ENCODE assay signal across 7 mouse cellular contexts in the genomic region with DNA sequence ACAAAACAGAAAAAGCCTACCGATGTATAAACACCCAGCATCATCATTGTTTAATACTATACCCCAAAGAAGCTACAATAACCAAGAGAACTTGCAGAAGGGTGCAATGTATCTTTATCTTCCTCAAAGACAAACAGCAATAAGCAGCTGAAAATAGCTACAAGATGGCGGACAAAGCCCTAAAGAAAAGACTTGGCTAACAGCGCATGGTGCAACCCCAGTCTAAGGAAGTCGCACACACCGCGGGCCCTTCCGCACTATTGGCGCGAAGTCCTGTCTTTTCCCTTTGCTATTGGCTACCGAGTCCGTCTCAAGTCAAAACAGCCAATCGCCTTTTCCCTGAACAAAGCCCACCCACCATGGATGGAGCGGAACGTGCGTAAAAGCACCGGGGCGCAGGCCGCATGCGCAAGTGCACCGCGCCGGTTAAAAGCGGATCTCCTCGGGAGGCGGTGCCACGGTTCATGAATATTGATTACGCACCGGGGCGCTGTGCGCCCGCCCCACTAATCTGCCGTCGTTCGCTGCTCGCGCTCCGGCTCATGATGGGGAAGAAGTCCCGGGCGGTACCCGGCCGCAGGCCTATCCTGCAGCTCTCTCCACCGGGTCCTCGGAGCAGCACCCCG. TPM values are rescaled to one million over a fixed set of nuclear protein-coding genes. Genes with fewer than 3 reads are reported as not detected.
A peak's percentile ranks its signal among the peaks of the same experiment; 100 is the strongest.
DNase-seq lines count a peak whose midpoint lies in the region; ATAC-seq lines count a peak whose summit lies in the region.

Fnbp4 (plus strand) TSS at position 318 of the 626 bp plus-strand sequence.

- intact Hi-C loops in left cerebral cortex, postnatal 36 days (cut with DNase I) = no loop called here

- no peaks in the 10 kb centered on the region for H3K36me3 ChIP-seq in intestine, embryonic 16.5 days (ENCODE audit: control insufficient read depth, insufficient read depth, low read length)
- 0 out of 2 replicates have a peak, but pooled peaks cover 2% of the 10 kb centered on the region for H3K36me3 ChIP-seq in midbrain, embryonic 11.5 days (ENCODE audit: control insufficient read depth, insufficient read depth, low read length)

- H3K4me3 ChIP-seq in intestine, embryonic 16.5 days (ENCODE audit: low read length) = peak within 1 kb of the TSS; percentile 88
- peak within 1 kb of the TSS; percentile 97 for H3K4me3 ChIP-seq in midbrain, embryonic 11.5 days (ENCODE audit: low read depth, low read length)

- WGBS in intestine, embryonic 16.5 days = under 1% methylated on average over 43 of the region's 44 CpGs
- under 1% methylated on average over 44 of the region's 44 CpGs for WGBS in midbrain, embryonic 11.5 days

- peak within 1 kb of the TSS; percentile 67 for H3K4me2 ChIP-seq in intestine, embryonic 16.5 days (ENCODE audit: low read depth, low read length)
- H3K4me2 ChIP-seq in midbrain, embryonic 11.5 days = peak within 1 kb of the TSS; percentile 55

- H3K27me3 ChIP-seq in intestine, embryonic 16.5 days (replicated peaks; ENCODE audit: control insufficient read depth, insufficient read depth, low read length) = no peaks in the 10 kb centered on the region
- H3K27me3 ChIP-seq in midbrain, embryonic 11.5 days (ENCODE audit: control insufficient read depth, insufficient read depth, low read length) = no peaks in the 10 kb centered on the region

- H3K9me3 ChIP-seq in intestine, embryonic 16.5 days (ENCODE audit: control insufficient read depth, low read length) = no peaks in the 10 kb centered on the region
- no peaks in the 10 kb centered on the region for H3K9me3 ChIP-seq in midbrain, embryonic 11.5 days (ENCODE audit: control insufficient read depth, low read length)

- peak within 1 kb of the TSS; percentile 97 for H3K9ac ChIP-seq in intestine, embryonic 16.5 days (ENCODE audit: low read depth, low read length)
- H3K9ac ChIP-seq in midbrain, embryonic 11.5 days (ENCODE audit: low read length) = peak within 1 kb of the TSS; percentile 93

- peak within 1 kb of the TSS; percentile 97 for H3K27ac ChIP-seq in intestine, embryonic 16.5 days (ENCODE audit: low read length)
- H3K27ac ChIP-seq in midbrain, embryonic 11.5 days (ENCODE audit: low read depth, low read length) = peak within 1 kb of the TSS; percentile 89

- DNase-seq in adrenal gland, adult 8-10 months = peak; percentile 99
- DNase-seq in embryo, embryonic 9.5 days (ENCODE audit: extremely low spot score) = peak; percentile 97
- peak; percentile 85 to 96 for DNase-seq in gastrocnemius, postnatal 4 days (ENCODE audit: low spot score in 2 of 2)
- DNase-seq in left cerebral cortex, postnatal 36 days (ENCODE audit: low spot score in 2 of 2) = peak; percentile 99
- DNase-seq in midbrain, embryonic 11.5 days (ENCODE audit: low spot score, missing footprints) = peak; percentile 99
- DNase-seq in skeletal muscle tissue, adult 2 months (ENCODE audit: low read depth, low spot score) = peak; percentile 99

- peak; percentile 99 for ATAC-seq in intestine, embryonic 16.5 days
- ATAC-seq in midbrain, embryonic 11.5 days (ENCODE audit: low FRiP score) = peak; percentile 99

- H3K4me1 ChIP-seq in intestine, embryonic 16.5 days (ENCODE audit: control insufficient read depth, insufficient read depth, low read length) = peaks cover 10% of the 10 kb centered on the region
- H3K4me1 ChIP-seq in midbrain, embryonic 11.5 days (ENCODE audit: control insufficient read depth, insufficient read depth, low read length) = peaks cover 9% of the 10 kb centered on the region; the same call in 1 of the 2 replicates

RNA-seq across cellular contexts. Expression of gene Fnbp4, which starts in this region (rescaled TPM):
- total RNA-seq in adrenal gland, adult 8-10 months (2022) = 100 to 1,000 TPM in 1 of 4 experiments, 10 to 100 TPM in 3; 42.9 to 112 (median 72.3) TPM
- total RNA-seq in gastrocnemius, postnatal 4 days (2021) = 10 to 100 TPM; 38.6 to 51.3 TPM
- polyA plus RNA-seq in intestine, embryonic 16.5 days (2015; fragmentation: Nextera tagmentation; extraction: Ambion mirVana) = 53.2 and 53.7 TPM in 2 replicates
- 10 to 100 TPM; 47.1 to 68.6 TPM for total RNA-seq in left cerebral cortex, postnatal 36 days (2021)
- 102 and 117 TPM in 2 replicates for polyA plus RNA-seq in midbrain, embryonic 11.5 days (2014; fragmentation: Nextera tagmentation; extraction: Ambion mirVana)

Comparison
In these comparisons a context has a peak if more than half of its experiments do, and no peak if none do; other contexts are left out.
1. Peak in every context shown above with its lines: DNase-seq, ATAC-seq, H3K4me3 ChIP-seq and H3K27ac ChIP-seq.